Mouse (Mus musculus) heart, embryonic 11.5 days (tissue): Measurements from ENCODE around the gene Cnih1. TPM values are rescaled to one million over a fixed set of nuclear protein-coding genes. Genes with fewer than 3 reads are reported as not detected.
"Not testable (repeated sequence)": the region's sequence is repeated elsewhere in the genome, so short reads cannot be mapped to it uniquely, and the experiment has no call there.

Experiments
- ATAC-seq: fragments of 200-750 bp; cut with Nextera tagmentation; replicated peaks from 2 replicates; pipeline ENCODE4 v1.8.0; 2017; ENCODE audit warnings: moderate library complexity; ENCODE audit not compliant: insufficient number of reproducible peaks, low FRiP score, low TSS enrichment
- H3K27ac ChIP-seq: fragments of 300-500 bp; sonication (generic); 2 replicates; pipeline ENCODE4 v1.5.1; 2014; ENCODE audit warnings: mild to moderate bottlenecking, low read depth, low read length
- H3K27me3 ChIP-seq: fragments of 300-500 bp; sonication (generic); 2 replicates; pipeline ENCODE4 v1.6.1; 2014; ENCODE audit warnings: mild to moderate bottlenecking, low read length, mixed read lengths; ENCODE audit not compliant: control insufficient read depth, insufficient read depth
- H3K36me3 ChIP-seq: fragments of 300-500 bp; sonication (generic); 2 replicates; pipeline ENCODE4 v1.6.1; 2014; ENCODE audit warnings: mild to moderate bottlenecking, low read length, moderate library complexity, mixed read lengths; ENCODE audit not compliant: control insufficient read depth, insufficient read depth
- H3K4me1 ChIP-seq: fragments of 300-500 bp; sonication (generic); 2 replicates; pipeline ENCODE4 v1.6.1; 2014; ENCODE audit warnings: low read length; ENCODE audit not compliant: control insufficient read depth, insufficient read depth
- H3K4me2 ChIP-seq: fragments of 300-500 bp; sonication (generic); 2 replicates; pipeline ENCODE4 v1.6.1; 2014; ENCODE audit warnings: mild to moderate bottlenecking, moderate library complexity
- H3K4me3 ChIP-seq: fragments of 300-500 bp; sonication (generic); 2 replicates; pipeline ENCODE4 v1.5.1; 2014; ENCODE audit warnings: low read depth, low read length
- H3K9ac ChIP-seq: fragments of 300-500 bp; sonication (generic); 2 replicates; pipeline ENCODE4 v1.6.1; 2014; ENCODE audit warnings: mild to moderate bottlenecking, low read depth, low read length, moderate library complexity
- H3K9me3 ChIP-seq: fragments of 300-500 bp; sonication (generic); replicated peaks from 2 replicates; pipeline ENCODE4 v1.6.1; 2016; ENCODE audit warnings: low read length; ENCODE audit not compliant: control insufficient read depth
- WGBS: fragments of 180-500 bp; shearing (Covaris S2); extraction: QIAGEN DNeasy Blood & Tissue Kit; methylation state at CpG from one replicate; pipeline ENCODE4 v1.1.7; 2014; ENCODE audit not compliant: insufficient replicate concordance; 5-methylcytosine and 5-hydroxymethylcytosine counted together
- polyA plus RNA-seq: library from polyadenylated mRNA; unstranded; fragments of >200 nt; fragmentation: Nextera tagmentation; extraction: Ambion mirVana; gene quantifications from 2 replicates; pipeline ENCODE4 v1.2.1, GENCODE M21; 2014

Cnih1 gene
- polyA plus RNA-seq, 1 experiment from 2014 or later, result 188 TPM

- Histone ChIP-seq H3K27ac (no peak overlapping the region), H3K4me1 (peaks cover 4% of the 10 kb centered on the region; the same call in 1 of the 2 replicates), H3K9ac (no peak overlapping the region), H3K4me3 (peak overlapping the region; percentile 83), H3K36me3 (no peaks in the 10 kb centered on the region), H3K4me2 (peak overlapping the region; percentile 95), H3K27me3 (no peaks in the 10 kb centered on the region), H3K9me3 (no peaks in the 10 kb centered on the region)
- under 1% methylated on average over 7 of the region's 7 CpGs for WGBS
- no peak for ATAC-seq
These were observed 28.2 kb downstream of the Cnih1 start for GRCm38 (mm10) chr14:46759970-46760354.

GRCm38 (mm10) chr14:46757736-46758135, 30.5 kb downstream of the Cnih1 start:
- Histone ChIP-seq H3K9ac (no peak overlapping the region), H3K27ac (no peak overlapping the region), H3K4me2 (no peak overlapping the region), H3K9me3 (no peaks in the 10 kb centered on the region), H3K4me3 (no peak overlapping the region), H3K36me3 (no peaks in the 10 kb centered on the region), H3K4me1 (peaks cover 4% of the 10 kb centered on the region; the same call in 1 of the 2 replicates), H3K27me3 (no peaks in the 10 kb centered on the region)
- WGBS, result 44% methylated on average over 9 of the region's 9 CpGs
- no peak for ATAC-seq

- no peaks in the 10 kb centered on the region for H3K4me1 ChIP-seq
- no peaks in the 10 kb centered on the region for H3K36me3 ChIP-seq
- H3K9ac ChIP-seq, result no peak overlapping the region
- WGBS, result 82% methylated on average over 8 of the region's 8 CpGs
- no peaks in the 10 kb centered on the region for H3K9me3 ChIP-seq
- no peaks in the 10 kb centered on the region for H3K27me3 ChIP-seq
- no peak for ATAC-seq
- H3K4me2 ChIP-seq, result no peak overlapping the region
- H3K4me3 ChIP-seq, result no peak overlapping the region
- H3K27ac ChIP-seq, result no peak overlapping the region
These were observed 32.4 kb downstream of the Cnih1 start for GRCm38 (mm10) chr14:46755851-46756250.

GRCm38 (mm10) chr14:46754371-46754770, 33.8 kb downstream of the Cnih1 start:
- not testable (repeated sequence) for H3K4me3 ChIP-seq, H3K36me3 ChIP-seq, H3K27me3 ChIP-seq, H3K4me2 ChIP-seq, H3K9me3 ChIP-seq, H3K27ac ChIP-seq, ATAC-seq, H3K4me1 ChIP-seq, H3K9ac ChIP-seq
- WGBS, result 54% methylated on average over 8 of the region's 10 CpGs

- Histone ChIP-seq H3K36me3 (no peaks in the 10 kb centered on the region), H3K27me3 (no peaks in the 10 kb centered on the region), H3K4me3 (no peak overlapping the region), H3K4me1 (no peaks in the 10 kb centered on the region), H3K9ac (no peak overlapping the region), H3K9me3 (no peaks in the 10 kb centered on the region), H3K27ac (no peak overlapping the region), H3K4me2 (no peak overlapping the region)
- ATAC-seq, result no peak
- WGBS, result 89% methylated on average over 8 of the region's 8 CpGs
These were observed 42.8 kb downstream of the Cnih1 start for GRCm38 (mm10) chr14:46745413-46745812.

- no peaks in the 10 kb centered on the region for H3K9me3 ChIP-seq
- H3K27me3 ChIP-seq, result no peaks in the 10 kb centered on the region
- no peak overlapping the region for H3K9ac ChIP-seq
- no peaks in the 10 kb centered on the region for H3K36me3 ChIP-seq
- 81% methylated on average over 2 of the region's 2 CpGs for WGBS
- H3K27ac ChIP-seq, result no peak overlapping the region
- ATAC-seq, result no peak
- no peak overlapping the region for H3K4me2 ChIP-seq
- H3K4me1 ChIP-seq, result no peaks in the 10 kb centered on the region
- no peak overlapping the region for H3K4me3 ChIP-seq
These were observed 45.5 kb downstream of the Cnih1 start for GRCm38 (mm10) chr14:46742674-46743073.

- not testable (repeated sequence) for H3K4me2 ChIP-seq, H3K27ac ChIP-seq, H3K4me3 ChIP-seq, H3K27me3 ChIP-seq, H3K4me1 ChIP-seq, H3K9me3 ChIP-seq, H3K9ac ChIP-seq, H3K36me3 ChIP-seq, ATAC-seq
These were observed 50.9 kb downstream of the Cnih1 start for GRCm38 (mm10) chr14:46737346-46737745.

GRCm38 (mm10) chr14:46736366-46736765, 51.8 kb downstream of the Cnih1 start:
- Histone ChIP-seq H3K27me3 (no peaks in the 10 kb centered on the region), H3K27ac (no peak overlapping the region), H3K4me3 (no peak overlapping the region), H3K4me1 (no peaks in the 10 kb centered on the region), H3K36me3 (no peaks in the 10 kb centered on the region), H3K9ac (no peak overlapping the region), H3K9me3 (no peaks in the 10 kb centered on the region), H3K4me2 (no peak overlapping the region)
- ATAC-seq, result no peak
- 84% methylated on average over 4 of the region's 4 CpGs for WGBS

- H3K36me3 ChIP-seq, result no peaks in the 10 kb centered on the region
- no peaks in the 10 kb centered on the region for H3K9me3 ChIP-seq
- no peak overlapping the region for H3K9ac ChIP-seq
- ATAC-seq, result no peak
- no peak overlapping the region for H3K4me3 ChIP-seq
- H3K27me3 ChIP-seq, result no peaks in the 10 kb centered on the region
- H3K27ac ChIP-seq, result no peak overlapping the region
- 79% methylated on average over 14 of the region's 14 CpGs for WGBS
- H3K4me2 ChIP-seq, result no peak overlapping the region
- no peaks in the 10 kb centered on the region for H3K4me1 ChIP-seq
These were observed 53.3 kb downstream of the Cnih1 start for GRCm38 (mm10) chr14:46734761-46735455.
